Mouse (Mus musculus) ES-E14 (cell line): ENCODE data around the gene Emc1.

Source experiments
- CHD2 ChIP-seq: IDR thresholded peaks from 2 replicates; pipeline ENCODE4 v1.6.1; 2014; ENCODE audit warnings: mild to moderate bottlenecking, low read depth, low read length, inconsistent platforms
- HCFC1 ChIP-seq: IDR thresholded peaks from 2 replicates; pipeline ENCODE4 v1.6.1; 2012; ENCODE audit warnings: low read length, inconsistent platforms, borderline replicate concordance; ENCODE audit not compliant: insufficient read depth
- MAFK ChIP-seq: IDR thresholded peaks from 2 replicates; pipeline ENCODE4 v1.6.1; 2014; ENCODE audit warnings: mild to moderate bottlenecking, low read depth, low read length, inconsistent platforms; ENCODE audit not compliant: insufficient read depth
- ZC3H11A ChIP-seq: IDR thresholded peaks from 2 replicates; pipeline ENCODE4 v1.6.1; 2012; ENCODE audit warnings: low read depth, mild to moderate bottlenecking, inconsistent platforms, low read length, borderline replicate concordance
- ZNF384 ChIP-seq: IDR thresholded peaks from 2 replicates; pipeline ENCODE4 v1.6.1; 2012; ENCODE audit warnings: low read depth, low read length, inconsistent platforms

- TF ChIP-seq MAFK (no peak), ZNF384 (no peak), HCFC1 (no peak), ZC3H11A (no peak), CHD2 (no peak)
Observed at GRCm38 (mm10) chr4:139386869-139387319, 34.5 kb downstream of the Emc1 start.
